Mouse (Mus musculus): ENCODE results near the gene 1110017D15Rik.

Gene 1110017D15Rik

DNA sequence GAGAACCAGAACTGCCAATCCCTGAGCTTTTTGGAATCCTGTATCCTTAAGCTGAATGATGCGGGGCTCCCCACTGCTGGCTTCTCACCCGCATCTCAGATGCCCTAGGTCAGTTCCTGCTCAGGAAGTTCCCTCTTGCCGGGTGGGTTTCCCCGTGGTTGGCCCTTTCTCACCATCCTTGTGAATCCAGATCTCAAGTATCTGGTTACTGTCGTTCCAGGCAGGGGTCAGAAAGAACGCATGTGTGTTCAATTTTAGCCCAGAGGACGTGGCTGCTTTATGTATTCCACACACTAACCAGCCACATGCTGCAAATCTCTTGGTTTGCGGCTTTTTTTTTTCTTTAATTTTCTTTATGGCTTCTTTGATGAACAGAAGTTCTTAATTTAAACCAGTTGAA lies 3.4 kb downstream of the 1110017D15Rik start:
- DNase-seq (ENCODE audit: low read depth, low spot score), result no peak

DNA sequence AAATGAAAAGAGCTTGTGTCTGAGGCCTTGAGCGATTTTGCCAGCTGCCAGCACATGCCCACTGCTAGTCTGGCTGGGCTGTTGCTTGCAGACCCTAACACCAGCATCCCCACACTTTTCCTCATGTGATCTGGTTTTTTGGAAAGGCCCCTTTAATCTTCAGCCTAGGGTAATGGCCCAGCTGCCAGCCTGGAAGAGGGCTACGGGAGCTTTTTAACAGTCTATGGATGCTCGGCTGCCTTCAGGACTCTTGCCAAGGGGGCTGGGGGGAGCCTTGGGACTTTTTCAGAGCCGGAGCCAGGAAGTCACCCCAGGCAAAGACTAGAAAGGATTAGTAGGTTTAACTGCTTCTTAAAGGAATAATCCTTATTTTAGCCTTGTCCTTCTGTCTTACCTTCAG lies 3.8 kb downstream of the 1110017D15Rik start:
- no peak for DNase-seq (ENCODE audit: low read depth, low spot score)

DNA sequence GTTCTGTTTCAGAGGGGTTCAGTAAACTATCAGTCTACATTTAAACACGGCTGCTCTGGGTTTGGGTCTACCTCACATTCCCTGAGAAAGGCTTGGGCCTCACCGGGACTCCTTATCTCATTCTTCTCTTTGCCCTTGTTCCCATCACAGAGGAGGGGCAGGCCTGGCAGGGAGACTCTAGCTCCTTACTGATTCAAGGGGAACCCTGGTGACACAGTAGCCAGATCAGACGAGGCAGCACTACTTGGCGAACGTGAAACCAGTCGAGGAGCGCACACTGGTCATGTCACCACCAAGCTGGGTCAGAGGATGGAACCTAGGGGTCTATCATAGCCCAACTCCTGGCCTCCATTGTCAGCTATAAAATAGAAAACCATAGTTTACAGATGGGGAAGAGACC lies 9.1 kb downstream of the 1110017D15Rik start:
- no peak for DNase-seq (ENCODE audit: low read depth, low spot score)

DNA sequence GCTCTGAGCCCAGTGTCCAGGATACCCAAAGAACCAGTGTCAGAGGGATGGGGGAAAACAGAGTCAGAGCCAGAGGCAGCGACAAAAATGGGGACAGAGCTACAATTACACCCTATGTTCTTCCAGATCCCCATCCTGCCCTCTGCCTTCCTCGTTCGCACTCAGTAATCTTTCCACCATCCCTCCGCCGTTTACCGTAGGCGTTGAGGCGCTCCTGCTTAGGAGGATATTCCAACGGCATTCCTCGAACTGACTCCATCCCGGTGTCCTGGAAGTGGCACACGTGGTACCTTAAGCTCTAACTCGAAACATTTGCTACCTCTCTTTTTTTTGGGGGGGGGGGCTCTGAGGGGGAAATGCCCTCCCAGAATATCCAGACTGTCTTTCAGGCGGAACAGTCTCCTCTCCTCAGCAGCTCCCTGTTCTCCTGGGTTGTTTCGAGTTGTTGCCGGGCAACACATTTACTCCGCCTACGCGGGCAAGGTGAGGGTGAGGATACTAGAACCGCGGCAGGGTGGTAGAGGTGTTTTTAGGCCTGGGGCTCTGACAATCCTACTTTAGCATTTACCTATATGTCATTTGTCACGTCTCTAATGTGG lies 9.7 kb downstream of the 1110017D15Rik start:
- no peak for DNase-seq (ENCODE audit: low read depth, low spot score)

DNA sequence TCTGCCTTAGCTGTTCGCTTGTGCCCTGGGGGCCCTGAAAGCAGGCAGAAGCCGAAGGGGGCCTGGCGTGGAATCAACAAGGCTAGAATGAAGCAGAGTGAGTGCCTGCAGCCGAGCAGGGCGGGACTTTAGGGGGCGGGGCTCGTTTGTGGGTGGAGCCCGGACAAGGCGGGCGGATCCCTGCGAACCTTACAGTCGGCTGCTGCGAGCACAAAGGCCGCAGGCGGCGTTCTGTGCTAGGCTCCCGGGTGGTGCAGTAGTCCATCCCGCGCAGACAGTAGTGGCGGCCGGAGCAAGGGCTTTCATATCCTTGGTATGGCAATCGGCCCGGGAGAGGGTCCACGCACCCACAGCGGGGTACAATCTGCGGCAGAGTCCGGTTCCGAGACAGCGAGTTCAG lies 10.2 kb downstream of the 1110017D15Rik start:
- peak; percentile 57 for DNase-seq (ENCODE audit: low read depth, low spot score)

DNA sequence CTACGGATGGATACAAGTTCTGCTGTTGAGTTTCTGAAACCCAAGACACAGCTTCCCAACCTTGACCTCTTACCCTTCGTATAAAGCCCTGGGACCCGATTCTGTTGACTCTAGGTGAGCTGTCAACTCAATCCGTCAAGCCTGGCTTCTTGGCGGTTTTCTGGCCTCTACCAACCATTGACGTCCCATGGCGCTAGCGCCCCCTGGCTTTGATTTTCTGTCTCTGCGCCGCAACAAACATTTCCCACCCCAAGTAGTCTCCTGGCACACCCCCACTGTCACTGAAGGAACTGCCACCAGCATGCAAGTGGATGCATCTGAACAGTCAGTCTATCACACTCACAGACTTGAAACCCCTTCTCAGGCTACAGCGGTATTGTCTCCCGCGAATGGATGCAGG lies 11.0 kb downstream of the 1110017D15Rik start:
- DNase-seq (ENCODE audit: low read depth, low spot score), result no peak

DNA sequence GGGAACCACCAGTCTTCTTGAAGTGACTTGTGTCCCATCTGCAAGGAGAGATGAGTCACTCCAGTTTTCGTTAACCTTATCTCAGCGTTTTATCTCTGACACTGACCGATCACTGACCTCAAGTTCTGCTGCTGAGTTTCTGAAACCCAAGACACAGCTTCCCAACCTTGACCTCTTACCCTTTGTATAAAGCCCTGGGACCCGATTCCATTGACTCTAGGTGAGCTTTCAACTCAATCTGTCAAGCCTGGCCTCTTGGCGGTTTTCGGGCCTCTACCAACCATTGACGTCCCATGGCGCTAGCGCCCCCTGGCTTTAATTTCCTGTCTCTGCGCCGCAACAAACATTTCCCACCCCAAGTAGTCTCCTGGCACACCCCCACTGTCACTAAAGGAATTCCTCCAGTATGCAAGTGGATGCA lies 12.0 kb downstream of the 1110017D15Rik start:
- DNase-seq (ENCODE audit: low read depth, low spot score), result no peak

DNA sequence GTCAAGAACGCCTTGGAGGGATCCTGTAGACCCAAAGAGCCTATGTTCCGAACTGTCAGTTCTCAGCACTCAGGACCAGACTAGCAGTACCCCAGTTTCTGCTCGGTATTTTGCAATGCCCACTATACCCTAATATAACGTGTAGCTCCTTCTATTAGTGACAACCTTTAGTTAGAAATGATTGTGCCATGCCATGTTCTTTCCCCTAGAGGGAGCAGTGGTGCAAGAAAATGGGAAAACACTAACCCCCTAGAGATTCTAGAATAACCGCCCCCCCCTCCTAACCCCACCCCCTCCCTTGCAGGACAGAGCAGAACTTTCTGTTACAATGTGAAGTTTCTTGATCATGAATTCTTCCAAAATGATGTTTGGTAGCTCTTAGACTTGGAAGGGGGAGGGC lies 12.8 kb downstream of the 1110017D15Rik start:
- DNase-seq (ENCODE audit: low read depth, low spot score), result no peak

DNA sequence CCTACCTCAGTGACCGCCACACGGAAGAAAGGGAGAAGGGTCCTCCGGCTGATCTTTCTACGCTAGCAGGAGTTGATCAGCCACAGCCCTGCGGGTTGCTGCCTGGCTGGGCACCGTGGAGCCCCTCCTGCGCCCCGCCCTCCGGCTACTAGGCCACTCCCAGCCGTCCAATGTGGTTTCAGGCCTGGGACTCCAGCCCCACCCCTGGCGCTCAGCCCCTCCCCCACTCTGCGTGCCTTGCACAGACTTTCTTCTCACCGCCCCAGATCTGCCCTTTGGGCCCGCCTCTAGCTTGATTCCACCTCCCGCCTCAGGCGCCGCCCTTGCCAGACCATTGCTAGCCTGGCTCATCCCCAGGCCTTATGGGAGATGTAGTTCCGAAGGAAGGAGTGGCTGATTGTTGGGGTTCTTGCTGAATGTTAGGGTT lies 14.1 kb downstream of the 1110017D15Rik start, which contains the start of gene AI464131:
Gene AI464131, minus strand, starts transcription at position 91 of the 427 bp plus-strand sequence.
- peak; percentile 97 for DNase-seq (ENCODE audit: low read depth, low spot score)

DNA sequence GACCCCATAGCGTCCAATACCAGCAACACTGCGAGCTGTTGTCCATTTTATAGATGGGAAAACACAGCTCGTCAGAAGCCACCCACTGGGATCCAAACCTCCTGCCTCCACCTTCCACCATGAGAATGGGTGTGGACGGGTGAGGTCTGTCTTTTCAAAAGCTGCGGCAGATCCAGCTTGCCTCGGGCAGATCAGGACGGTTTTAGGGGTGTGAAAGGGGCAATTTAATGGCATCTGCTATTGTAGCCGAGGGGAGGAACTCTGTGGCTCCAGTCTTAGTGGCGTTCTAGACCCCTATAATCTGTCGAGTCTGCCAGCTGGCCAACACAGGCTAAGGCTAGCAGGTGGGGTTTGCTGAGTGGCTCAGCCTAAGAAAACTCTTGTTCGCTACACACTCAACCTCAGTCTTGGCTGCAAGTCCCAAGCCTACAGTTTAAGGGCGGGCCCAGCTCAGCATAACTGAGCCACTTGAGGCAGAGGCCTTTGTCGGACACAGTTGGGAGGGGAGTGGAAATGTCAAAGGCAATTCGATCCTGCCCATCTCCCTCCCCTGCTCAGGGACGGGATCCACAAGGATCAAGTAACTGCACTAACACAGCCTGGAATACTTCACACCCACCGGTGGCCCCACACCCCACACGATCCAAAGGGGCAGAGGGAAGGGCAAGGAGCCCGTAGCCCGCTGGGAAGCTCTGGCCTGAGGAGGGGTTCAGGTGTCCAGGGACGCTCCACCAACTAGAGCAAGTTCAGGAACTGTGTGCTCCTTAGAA lies 14.8 kb downstream of the 1110017D15Rik start:
- DNase-seq (ENCODE audit: low read depth, low spot score), result peak; percentile 88

DNA sequence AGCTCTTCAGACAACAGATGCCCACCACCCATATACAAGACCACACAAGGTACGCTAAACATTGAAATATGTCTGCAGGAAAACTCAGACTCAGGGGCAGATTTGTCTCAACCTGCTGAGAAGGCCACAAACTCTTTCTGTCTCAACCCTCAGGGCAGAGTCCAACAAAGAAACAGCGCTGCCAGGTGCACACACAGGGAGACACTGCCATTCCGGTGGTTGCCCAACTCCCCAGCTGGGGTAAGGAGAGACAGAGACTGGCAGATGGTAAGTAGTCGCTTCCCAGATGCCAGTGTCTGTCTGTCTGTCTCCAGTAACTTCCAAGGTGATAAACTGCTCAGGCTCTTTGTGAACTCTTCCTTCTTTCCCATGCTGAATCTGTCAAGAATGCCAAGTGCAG lies 16.3 kb downstream of the 1110017D15Rik start:
- DNase-seq (ENCODE audit: low read depth, low spot score), result no peak

DNA sequence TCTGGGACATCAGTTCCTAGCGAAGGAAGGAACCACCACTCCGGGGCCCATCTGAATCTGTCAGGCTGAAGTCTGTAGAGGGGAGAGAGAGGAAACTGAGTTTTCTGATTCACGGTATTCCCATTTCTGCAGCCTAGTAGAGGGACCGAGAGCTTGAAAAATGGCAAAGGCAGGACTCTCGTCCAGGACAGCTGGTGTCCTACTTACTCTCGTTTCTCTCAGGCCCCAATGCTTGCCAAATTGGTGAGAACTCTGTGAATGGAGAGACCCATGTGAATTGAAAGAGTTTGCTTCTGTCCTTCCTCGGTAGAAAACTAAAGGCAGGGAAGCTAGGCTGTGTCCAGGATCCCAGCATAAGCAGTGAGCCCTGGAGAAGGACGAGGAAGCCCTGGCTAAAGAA lies 17.5 kb downstream of the 1110017D15Rik start:
- no peak for DNase-seq (ENCODE audit: low read depth, low spot score)

DNA sequence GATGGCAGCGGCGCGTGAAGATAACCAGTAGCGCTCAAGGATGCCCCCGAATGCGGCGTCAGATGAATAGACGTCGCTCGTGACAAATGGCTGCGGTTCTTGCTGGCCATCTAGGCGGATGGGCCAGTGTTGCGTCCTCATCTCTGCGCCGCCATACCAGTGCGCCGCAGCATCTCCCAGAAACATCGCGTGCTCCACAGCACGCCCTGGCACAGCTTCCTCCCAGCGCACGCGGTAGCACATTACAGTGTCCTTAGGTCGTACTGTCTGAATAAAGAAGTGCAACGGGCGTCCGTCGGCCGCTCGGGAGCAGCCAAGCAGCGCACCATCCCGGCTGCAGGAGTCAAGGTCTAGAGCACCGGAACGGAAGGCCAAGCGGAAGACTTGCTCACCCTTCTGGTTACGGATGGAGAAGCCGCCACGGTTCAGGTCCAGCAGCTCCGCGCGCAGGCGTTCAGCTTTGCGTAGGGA lies 18.2 kb downstream of the 1110017D15Rik start:
- no peak for DNase-seq (ENCODE audit: low read depth, low spot score)

DNA sequence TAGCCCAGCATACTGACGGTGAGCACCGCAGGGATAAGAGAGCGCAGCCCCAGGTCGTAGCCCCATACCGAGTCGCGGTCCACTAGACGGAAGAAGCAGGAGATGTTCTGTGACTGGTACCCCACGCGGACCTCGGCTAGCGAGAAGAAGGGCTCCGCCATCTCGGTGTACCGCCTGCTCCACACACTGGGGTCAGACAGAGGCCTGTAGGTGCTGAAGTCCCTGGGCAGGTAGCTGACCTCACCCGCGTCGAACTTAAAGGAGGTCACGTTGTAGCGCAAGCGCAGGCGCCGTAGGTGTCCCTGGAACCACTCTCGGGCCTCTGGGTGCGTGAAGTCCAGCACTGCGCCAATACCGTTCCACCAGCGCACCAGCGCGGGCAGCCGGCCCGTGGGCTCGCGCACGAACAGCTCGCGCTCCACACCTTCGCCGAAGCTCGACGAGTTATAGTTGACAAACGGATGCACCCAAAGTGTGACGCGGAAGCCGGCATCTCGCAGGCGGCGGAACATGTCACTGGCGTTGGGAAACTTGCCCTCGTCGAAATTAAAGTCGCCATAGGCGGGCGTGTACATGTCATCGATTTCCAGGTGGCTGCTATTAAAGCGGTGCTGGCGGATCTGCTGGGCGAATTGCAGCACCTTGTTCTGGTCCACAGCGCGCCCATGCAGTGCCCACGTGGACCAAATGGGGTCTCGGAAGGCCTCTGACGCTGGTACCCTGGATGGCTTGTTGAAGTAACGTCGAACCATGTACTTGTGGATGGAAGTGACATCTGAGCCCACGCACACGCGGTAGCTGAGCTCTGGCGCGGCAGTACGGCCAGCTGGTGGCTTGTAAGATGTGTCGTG lies 18.9 kb downstream of the 1110017D15Rik start:
- DNase-seq (ENCODE audit: low read depth, low spot score), result no peak

DNA sequence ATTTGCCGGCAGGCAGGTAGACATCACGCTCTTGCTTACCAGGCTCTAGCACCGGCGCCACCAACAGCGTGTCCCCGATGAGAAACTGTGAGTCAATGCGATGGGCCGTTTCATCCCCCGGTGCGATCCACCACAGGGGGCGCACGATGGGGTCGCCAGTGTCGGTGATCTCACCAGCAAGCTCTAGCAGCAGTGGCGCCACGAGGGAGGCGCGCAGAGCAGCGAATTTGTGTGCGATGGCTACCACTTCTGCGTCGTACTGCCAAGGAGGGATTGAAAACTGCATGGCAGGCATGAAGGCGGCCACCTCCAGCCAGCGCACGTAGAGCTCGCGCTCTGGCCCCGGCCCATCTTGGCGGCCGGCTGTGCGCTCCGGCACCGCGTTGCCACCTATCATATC lies 19.6 kb downstream of the 1110017D15Rik start:
- no peak for DNase-seq (ENCODE audit: low read depth, low spot score)

DNA sequence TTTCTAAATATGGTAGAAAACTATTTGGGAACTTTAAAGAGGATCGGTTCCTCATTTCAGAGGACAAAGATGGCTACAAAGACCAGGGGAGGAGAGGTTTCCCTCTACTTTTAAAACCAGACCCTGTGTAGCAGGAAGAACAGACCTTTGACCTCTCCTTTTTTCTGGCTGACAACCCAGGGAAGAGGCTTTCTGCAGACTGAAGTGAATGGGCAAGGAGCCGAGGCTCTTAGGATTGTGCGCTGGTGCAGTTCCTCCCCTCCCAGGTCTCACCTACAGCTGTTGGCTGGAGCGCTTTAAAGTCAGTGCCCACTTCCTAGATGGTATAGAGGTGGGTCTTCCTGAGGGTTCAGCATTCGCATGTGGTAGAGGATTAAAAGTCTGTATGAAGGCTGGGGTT lies 20.1 kb downstream of the 1110017D15Rik start:
- DNase-seq (ENCODE audit: low read depth, low spot score), result no peak

DNA sequence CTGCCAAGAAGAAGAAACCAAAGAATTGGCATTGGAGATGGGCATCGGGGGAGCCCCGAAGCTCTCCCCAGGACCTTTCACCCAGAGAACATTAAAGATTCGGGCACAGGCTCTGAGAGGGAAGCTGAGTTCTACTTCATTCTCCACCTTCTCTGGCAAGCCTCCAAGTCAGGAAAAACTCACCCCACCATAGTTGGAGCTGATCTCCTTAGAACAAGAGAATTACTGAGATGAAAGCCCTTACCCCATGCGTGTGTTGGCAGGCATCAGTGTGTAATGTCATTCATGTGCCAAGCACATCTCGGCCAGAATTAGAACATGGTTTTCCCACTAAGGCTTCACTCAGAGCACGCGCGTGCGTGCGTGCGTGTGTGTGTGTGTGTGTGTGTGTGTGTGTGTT lies 21.3 kb downstream of the 1110017D15Rik start:
- no peak for DNase-seq (ENCODE audit: low read depth, low spot score)

DNA sequence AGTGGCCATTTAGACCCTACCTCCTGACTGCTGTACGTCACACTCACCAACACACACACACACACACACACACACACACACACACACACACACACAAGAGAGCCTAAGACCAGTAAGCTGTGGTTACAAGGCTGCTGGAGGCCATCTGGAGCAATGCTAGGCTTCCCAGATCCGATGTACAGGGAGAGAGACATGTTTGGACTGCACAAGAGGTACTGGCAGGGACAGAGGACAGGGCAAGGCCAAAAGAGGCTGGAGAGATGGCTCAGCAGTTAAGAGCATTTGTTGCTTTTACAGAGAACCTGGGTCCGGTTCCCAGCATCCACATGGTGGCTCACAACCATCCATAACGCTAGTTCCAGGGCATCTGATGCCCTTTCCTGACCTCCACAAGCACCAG lies 22.1 kb downstream of the 1110017D15Rik start:
- DNase-seq (ENCODE audit: low read depth, low spot score), result no peak

DNA sequence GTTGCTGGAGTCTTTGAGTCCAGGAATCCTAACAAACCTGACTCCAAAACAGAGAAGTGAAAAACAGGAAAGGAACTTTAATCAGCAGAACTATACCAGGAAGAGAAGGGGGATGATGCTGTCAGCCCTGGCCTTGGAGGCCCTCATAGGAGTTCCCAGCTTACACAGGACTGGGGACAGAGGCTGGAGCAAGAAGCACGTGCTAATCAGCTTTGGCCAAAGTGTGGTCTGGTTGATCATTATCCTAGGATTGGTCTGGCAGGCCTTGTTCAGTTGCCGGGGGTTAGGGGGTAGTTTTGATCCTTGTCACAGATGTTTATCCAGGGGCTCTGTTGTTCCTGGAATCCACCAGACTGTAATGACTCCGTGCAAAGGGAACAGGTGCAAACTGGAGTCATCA lies 22.8 kb downstream of the 1110017D15Rik start:
- DNase-seq (ENCODE audit: low read depth, low spot score), result no peak

DNA sequence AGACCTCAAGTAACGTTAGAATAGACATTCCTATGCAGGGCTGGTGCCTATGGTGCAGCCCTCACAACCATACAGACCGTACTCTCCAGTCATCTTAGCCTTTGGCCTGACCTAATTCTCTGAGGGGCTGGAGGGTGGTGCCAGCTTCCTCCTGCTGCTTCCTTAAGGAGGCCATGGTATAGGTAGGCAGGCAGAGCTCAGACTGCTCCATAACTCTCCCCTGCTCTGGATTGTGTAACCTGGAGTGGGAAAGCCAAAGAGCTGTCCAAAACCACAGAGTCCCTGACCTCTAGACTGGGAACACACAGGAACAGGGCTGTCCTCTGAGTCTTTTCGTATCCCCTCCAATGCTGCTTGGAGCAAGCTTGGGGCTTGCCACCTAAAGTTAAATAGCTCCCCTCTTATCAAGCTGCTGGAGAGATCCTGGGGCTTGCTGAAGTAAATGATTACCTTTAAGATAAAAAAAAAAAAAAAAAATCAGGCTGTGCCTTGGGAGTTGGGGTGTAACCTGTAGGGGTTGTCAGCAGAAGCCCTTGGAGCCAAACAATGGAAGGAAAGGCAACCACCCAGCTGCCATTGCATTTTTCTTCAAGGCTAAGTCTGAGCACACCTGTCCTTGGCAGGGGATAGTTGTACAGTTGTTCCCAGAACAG lies 23.5 kb downstream of the 1110017D15Rik start:
- DNase-seq (ENCODE audit: low read depth, low spot score), result no peak

DNA sequence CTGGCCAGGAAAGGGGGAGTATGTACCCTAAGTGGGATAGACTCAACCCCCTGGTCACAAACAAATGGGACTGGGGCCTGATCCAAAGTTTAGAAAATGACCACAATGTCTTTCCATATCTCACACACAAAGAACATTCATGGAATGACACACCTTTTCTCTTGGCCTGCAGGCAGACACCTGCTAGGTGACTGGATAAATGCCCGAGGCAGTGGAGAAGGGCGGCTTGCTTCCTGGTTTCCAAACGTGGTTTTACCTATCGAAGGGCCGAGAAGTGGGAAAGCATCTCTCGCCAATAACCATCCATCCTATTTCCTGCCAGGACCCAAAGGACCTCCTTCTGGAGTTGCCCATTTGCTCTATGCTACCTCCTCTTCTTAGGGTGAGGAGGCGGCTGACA lies 24.2 kb downstream of the 1110017D15Rik start:
- no peak for DNase-seq (ENCODE audit: low read depth, low spot score)

DNA sequence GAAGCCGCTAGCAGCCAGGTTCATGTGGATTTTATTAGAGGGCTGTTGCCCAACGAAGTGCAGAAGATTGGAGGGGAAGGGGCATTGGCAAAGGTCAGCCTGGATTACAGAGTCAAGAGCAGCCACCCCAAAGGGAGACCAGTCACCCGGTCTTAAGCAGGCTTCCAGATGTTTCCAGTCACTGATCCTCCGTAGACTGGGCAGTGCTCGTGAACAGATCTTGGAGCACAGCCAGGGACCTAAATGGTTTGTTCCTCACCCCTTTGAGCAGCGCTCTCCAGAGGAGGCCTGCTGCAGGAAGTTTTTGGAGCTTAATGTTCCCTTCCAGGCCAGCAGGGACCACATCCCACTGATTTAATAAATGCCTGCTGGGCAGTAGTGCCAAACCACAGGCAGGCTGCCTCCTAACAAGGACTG lies 35.5 kb downstream of the 1110017D15Rik start:
- peak; percentile 89 for DNase-seq (ENCODE audit: low read depth, low spot score)

Measured in skeletal muscle tissue, adult 2 months (tissue).